Mouse (Mus musculus) liver, embryonic 15.5 days (tissue): ENCODE results near the gene Gm20219. TPM values are rescaled to one million over a fixed set of nuclear protein-coding genes. Genes with fewer than 3 reads are reported as not detected.

Source experiments
- ATAC-seq: fragments of 200-750 bp; cut with Nextera tagmentation; 2 replicates; pipeline ENCODE4 v1.8.0; 2017; ENCODE audit warnings: moderate number of reproducible peaks, mild to moderate bottlenecking, moderate library complexity; ENCODE audit not compliant: insufficient read depth
- H3K27ac ChIP-seq: fragments of 300-500 bp; sonication (generic); replicated peaks from 2 replicates; pipeline ENCODE4 v1.5.1; 2015; ENCODE audit warnings: mild to moderate bottlenecking, inconsistent platforms
- H3K27me3 ChIP-seq: fragments of 300-500 bp; sonication (generic); 2 replicates; pipeline ENCODE4 v1.6.1; 2015; ENCODE audit warnings: mild to moderate bottlenecking, inconsistent platforms
- H3K36me3 ChIP-seq: fragments of 300-500 bp; sonication (generic); replicated peaks from 2 replicates; pipeline ENCODE4 v1.6.1; 2015; ENCODE audit warnings: moderate library complexity, mild to moderate bottlenecking, inconsistent platforms
- H3K4me1 ChIP-seq: fragments of 300-500 bp; sonication (generic); replicated peaks from 2 replicates; pipeline ENCODE4 v1.6.1; 2015; ENCODE audit warnings: inconsistent platforms
- H3K4me2 ChIP-seq: fragments of 300-500 bp; sonication (generic); 2 replicates; pipeline ENCODE4 v1.6.1; 2015; ENCODE audit warnings: moderate library complexity, mild to moderate bottlenecking, inconsistent platforms
- H3K4me3 ChIP-seq: fragments of 300-500 bp; sonication (generic); replicated peaks from 2 replicates; pipeline ENCODE4 v1.5.1; 2015; ENCODE audit warnings: mild to moderate bottlenecking, inconsistent platforms
- H3K9ac ChIP-seq: fragments of 300-500 bp; sonication (generic); 2 replicates; pipeline ENCODE4 v1.6.1; 2015; ENCODE audit warnings: moderate library complexity, mild to moderate bottlenecking, inconsistent platforms
- H3K9me3 ChIP-seq: fragments of 300-500 bp; sonication (generic); replicated peaks from 2 replicates; pipeline ENCODE4 v1.6.1; 2016; ENCODE audit warnings: inconsistent platforms
- WGBS: fragments of 180-500 bp; shearing (Covaris S2); methylation state at CpG from one replicate; pipeline ENCODE4 v1.1.7; 2015; ENCODE audit warnings: mixed read lengths; ENCODE audit not compliant: insufficient replicate concordance; 5-methylcytosine and 5-hydroxymethylcytosine counted together
- polyA plus RNA-seq: library from polyadenylated mRNA; unstranded; fragments of >200 nt; fragmentation: Nextera tagmentation; extraction: Ambion mirVana; gene quantifications from 2 replicates; pipeline ENCODE4 v1.2.1, GENCODE M21; 2015

Gm20219 gene
- polyA plus RNA-seq, 1 experiment from 2014 or later, result 0.12 TPM

GRCm38 (mm10) chr17:56551841-56552581 is 2.2 kb downstream of the Gm20219 start:
- Histone ChIP-seq H3K36me3 (no peaks in the 10 kb centered on the region), H3K4me2 (no peak overlapping the region), H3K27ac (no peak overlapping the region), H3K4me1 (no peaks in the 10 kb centered on the region), H3K9me3 (no peaks in the 10 kb centered on the region), H3K4me3 (no peak overlapping the region), H3K27me3 (no peaks in the 10 kb centered on the region), H3K9ac (no peak overlapping the region)
- WGBS, result 76% methylated on average over 6 of the region's 6 CpGs
- ATAC-seq, result no peak

- H3K9me3 ChIP-seq, result no peaks in the 10 kb centered on the region
- no peak overlapping the region for H3K27ac ChIP-seq
- H3K36me3 ChIP-seq, result no peaks in the 10 kb centered on the region
Observed at GRCm38 (mm10) chr17:56550784-56551475, 3.3 kb downstream of the Gm20219 start.

GRCm38 (mm10) chr17:56548605-56549105 is 5.5 kb downstream of the Gm20219 start:
- H3K36me3 ChIP-seq, result no peaks in the 10 kb centered on the region
- no peak overlapping the region for H3K27ac ChIP-seq
- no peaks in the 10 kb centered on the region for H3K27me3 ChIP-seq
- H3K9ac ChIP-seq, result no peak overlapping the region
- ATAC-seq, result no peak
- no peak overlapping the region for H3K4me2 ChIP-seq
- H3K4me3 ChIP-seq, result no peak overlapping the region
- 0 out of 2 replicates have a peak, but pooled peaks cover 4% of the 10 kb centered on the region for H3K4me1 ChIP-seq
- no peaks in the 10 kb centered on the region for H3K9me3 ChIP-seq
- 58% methylated on average over 4 of the region's 4 CpGs for WGBS

More at GRCm38 (mm10) chr17:56550784-56551475, 3.3 kb downstream of the Gm20219 start:
- H3K4me1 ChIP-seq, result 0 out of 2 replicates have a peak, but pooled peaks cover 1% of the 10 kb centered on the region
- no peak overlapping the region for H3K4me3 ChIP-seq
- no peaks in the 10 kb centered on the region for H3K27me3 ChIP-seq
- no peak overlapping the region for H3K9ac ChIP-seq
- H3K4me2 ChIP-seq, result no peak overlapping the region
- ATAC-seq, result no peak
- WGBS, result 64% methylated on average over 12 of the region's 12 CpGs

- no peak overlapping the region for H3K4me3 ChIP-seq
- no peak for ATAC-seq
- no peaks in the 10 kb centered on the region for H3K36me3 ChIP-seq
- no peak overlapping the region for H3K9ac ChIP-seq
- no peak overlapping the region for H3K4me2 ChIP-seq
- no peaks in the 10 kb centered on the region for H3K27me3 ChIP-seq
- H3K27ac ChIP-seq, result no peak overlapping the region
- H3K9me3 ChIP-seq, result no peaks in the 10 kb centered on the region
- H3K4me1 ChIP-seq, result 0 out of 2 replicates have a peak, but pooled peaks cover 4% of the 10 kb centered on the region
- WGBS, result 63% methylated on average over 9 of the region's 9 CpGs
Observed at GRCm38 (mm10) chr17:56547846-56548604, 6.2 kb downstream of the Gm20219 start.

- H3K4me3 ChIP-seq, result no peak overlapping the region
- no peak overlapping the region for H3K27ac ChIP-seq
- H3K27me3 ChIP-seq, result peaks cover 5% of the 10 kb centered on the region; the same call in 1 of the 2 replicates
- WGBS, result 59% methylated on average over 17 of the region's 17 CpGs
- H3K9me3 ChIP-seq, result no peaks in the 10 kb centered on the region
- H3K4me2 ChIP-seq, result no peak overlapping the region
- no peaks in the 10 kb centered on the region for H3K36me3 ChIP-seq
- no peak overlapping the region for H3K9ac ChIP-seq
- no peak for ATAC-seq
- H3K4me1 ChIP-seq, result 0 out of 2 replicates have a peak, but pooled peaks cover 4% of the 10 kb centered on the region
Observed at GRCm38 (mm10) chr17:56547116-56547845, 6.9 kb downstream of the Gm20219 start.

GRCm38 (mm10) chr17:56546576-56546975 is 7.6 kb downstream of the Gm20219 start:
- 67% methylated on average over 5 of the region's 5 CpGs for WGBS
- Histone ChIP-seq H3K4me3 (no peak overlapping the region), H3K9ac (no peak overlapping the region), H3K9me3 (no peaks in the 10 kb centered on the region), H3K4me1 (0 out of 2 replicates have a peak, but pooled peaks cover 4% of the 10 kb centered on the region), H3K27me3 (peaks cover 8% of the 10 kb centered on the region; the same call in 1 of the 2 replicates), H3K4me2 (no peak overlapping the region), H3K36me3 (no peaks in the 10 kb centered on the region), H3K27ac (no peak overlapping the region)
- no peak for ATAC-seq

GRCm38 (mm10) chr17:56545945-56546344 is 8.2 kb downstream of the Gm20219 start:
- H3K4me1 ChIP-seq, result 0 out of 2 replicates have a peak, but pooled peaks cover 4% of the 10 kb centered on the region

GRCm38 (mm10) chr17:56544699-56545387 is 9.3 kb downstream of the Gm20219 start:
- 50% methylated on average over 7 of the region's 7 CpGs for WGBS
- H3K9me3 ChIP-seq, result no peaks in the 10 kb centered on the region
- H3K4me3 ChIP-seq, result no peak overlapping the region
- H3K27ac ChIP-seq, result no peak overlapping the region
- H3K4me1 ChIP-seq, result 0 out of 2 replicates have a peak, but pooled peaks cover 4% of the 10 kb centered on the region
- ATAC-seq, result no peak
- H3K9ac ChIP-seq, result no peak overlapping the region
- no peaks in the 10 kb centered on the region for H3K36me3 ChIP-seq
- no peak overlapping the region for H3K4me2 ChIP-seq
- peaks cover 8% of the 10 kb centered on the region; the same call in 1 of the 2 replicates for H3K27me3 ChIP-seq

More at GRCm38 (mm10) chr17:56545945-56546344, 8.2 kb downstream of the Gm20219 start:
- Histone ChIP-seq H3K9me3 (no peaks in the 10 kb centered on the region), H3K27me3 (peaks cover 8% of the 10 kb centered on the region; the same call in 1 of the 2 replicates), H3K4me3 (no peak overlapping the region), H3K36me3 (no peaks in the 10 kb centered on the region), H3K27ac (no peak overlapping the region), H3K9ac (no peak overlapping the region), H3K4me2 (no peak overlapping the region)
- WGBS, result 26% methylated on average over 1 of the region's 1 CpGs
- ATAC-seq, result no peak

GRCm38 (mm10) chr17:56543684-56544224 is 10.4 kb downstream of the Gm20219 start:
- H3K27me3 ChIP-seq, result peaks cover 12% of the 10 kb centered on the region; the same call in 1 of the 2 replicates
- 65% methylated on average over 3 of the region's 3 CpGs for WGBS
- H3K4me3 ChIP-seq, result no peak overlapping the region
- no peaks in the 10 kb centered on the region for H3K9me3 ChIP-seq
- H3K27ac ChIP-seq, result no peak overlapping the region
- no peaks in the 10 kb centered on the region for H3K36me3 ChIP-seq
- H3K4me1 ChIP-seq, result 0 out of 2 replicates have a peak, but pooled peaks cover 4% of the 10 kb centered on the region
- no peak overlapping the region for H3K9ac ChIP-seq
- H3K4me2 ChIP-seq, result no peak overlapping the region
- ATAC-seq, result no peak
